Mouse (Mus musculus) CH12.LX (cell line): ENCODE results near the gene Snx30.

Experiments used
- CTCF ChIP-seq, 2 experiments: IDR thresholded peaks in 1 of 2; conservative IDR thresholded peaks in 1 of 2; 2 replicates each; pipeline ENCODE4 v1.5.1; 2011 to 2012; ENCODE audit warnings: low read depth in 2 of 2, low read length in 2 of 2, improper control_type of control experiment in 1 of 2, inconsistent platforms in 1 of 2, mild to moderate bottlenecking in 1 of 2, moderate library complexity in 1 of 2
- IRF4 ChIP-seq: IDR thresholded peaks from 2 replicates; pipeline ENCODE4 v1.6.1; 2014; ENCODE audit warnings: low read depth, mild to moderate bottlenecking, inconsistent platforms, low read length, improper control_type of control experiment
- MEF2A ChIP-seq: IDR thresholded peaks from 2 replicates; pipeline ENCODE4 v1.6.1; 2014; ENCODE audit warnings: low read depth, mild to moderate bottlenecking, inconsistent platforms, low read length, improper control_type of control experiment, borderline replicate concordance
- NELFE ChIP-seq: IDR thresholded peaks from 2 replicates; pipeline ENCODE4 v1.6.1; 2011; ENCODE audit warnings: low read depth, low read length, improper control_type of control experiment
- RAD21 ChIP-seq: IDR thresholded peaks from 2 replicates; pipeline ENCODE4 v1.6.1; 2011; ENCODE audit warnings: low read depth, mild to moderate bottlenecking, low read length, improper control_type of control experiment, moderate library complexity
- USF1 ChIP-seq: IDR thresholded peaks from 2 replicates; pipeline ENCODE4 v1.6.1; 2014; ENCODE audit warnings: low read depth, mild to moderate bottlenecking, inconsistent platforms, low read length, improper control_type of control experiment

DNA sequence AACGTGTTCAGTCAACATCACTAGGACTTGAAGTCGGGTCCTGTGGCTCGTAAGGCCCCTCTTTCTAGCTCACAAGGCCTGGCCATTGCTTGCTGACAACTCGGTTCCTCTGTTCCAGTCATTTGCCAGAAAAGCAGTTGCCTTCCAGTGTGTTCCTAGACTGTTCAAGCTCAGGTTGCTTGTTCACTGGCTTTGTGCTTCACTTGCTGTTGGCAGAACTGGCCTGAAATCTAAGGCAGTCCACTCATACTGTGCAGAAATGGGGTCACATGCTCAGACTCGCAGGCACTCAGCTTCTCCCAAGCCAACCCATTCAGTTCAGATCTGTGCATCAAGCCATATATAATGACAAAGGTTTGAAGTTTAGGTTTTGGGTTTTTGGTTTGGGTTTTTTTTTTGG, 75.1 kb downstream of the Snx30 start:
- no peak for TF ChIP-seq CTCF (conservative IDR thresholded peaks at IDR 0.05 in 1 of 2, IDR thresholded peaks at IDR 0.05 in 1 of 2; ENCODE audit: low read depth in 2 of 2, low read length in 2 of 2)
- no peak for TF ChIP-seq USF1
- no peak for TF ChIP-seq RAD21
- TF ChIP-seq MEF2A = no peak
- TF ChIP-seq NELFE = no peak
- TF ChIP-seq IRF4 = no peak
